Mouse (Mus musculus) embryo, embryonic 9.5 days (tissue): Measurements from ENCODE around the gene Mif4gd.

ENCODE experiments used
- DNase-seq: peaks from one replicate; pipeline ENCODE4 v3.0.0-alpha.2; 2017; ENCODE audit errors: extremely low spot score

Gene Mif4gd

GRCm38 (mm10) chr11:115632862-115633261 lies 20.1 kb upstream of the Mif4gd start:
- DNase-seq, result no peak

- no peak for DNase-seq
These were observed 19.5 kb upstream of the Mif4gd start for GRCm38 (mm10) chr11:115632247-115632646.

- DNase-seq, result peak; percentile 43
These were observed 18.7 kb upstream of the Mif4gd start for GRCm38 (mm10) chr11:115631505-115631890.

GRCm38 (mm10) chr11:115630532-115631504 lies 18.0 kb upstream of the Mif4gd start:
- DNase-seq, result no peak

- DNase-seq, result no peak
These were observed 17.2 kb upstream of the Mif4gd start for GRCm38 (mm10) chr11:115629734-115630531.

- DNase-seq, result no peak
These were observed 15.8 kb upstream of the Mif4gd start for GRCm38 (mm10) chr11:115628465-115629101.

GRCm38 (mm10) chr11:115627705-115628464 lies 15.1 kb upstream of the Mif4gd start, which contains the start of gene Slc25a19:
Gene Slc25a19, minus strand, starts transcription at chr11:115628295.
- peak; percentile 95 for DNase-seq

GRCm38 (mm10) chr11:115626824-115627616 lies 14.3 kb upstream of the Mif4gd start:
- DNase-seq, result no peak

GRCm38 (mm10) chr11:115625877-115626276 lies 13.1 kb upstream of the Mif4gd start:
- DNase-seq, result no peak

- no peak for DNase-seq
These were observed 10.8 kb upstream of the Mif4gd start for GRCm38 (mm10) chr11:115623487-115624070.

GRCm38 (mm10) chr11:115619949-115620348 lies 7.2 kb upstream of the Mif4gd start:
- DNase-seq, result no peak

- no peak for DNase-seq
These were observed 6.2 kb upstream of the Mif4gd start for GRCm38 (mm10) chr11:115618732-115619516.

GRCm38 (mm10) chr11:115618001-115618400 lies 5.2 kb upstream of the Mif4gd start:
- DNase-seq, result no peak

- no peak for DNase-seq
These were observed 4.1 kb upstream of the Mif4gd start for GRCm38 (mm10) chr11:115616893-115617292.

- DNase-seq, result no peak
These were observed 3.6 kb upstream of the Mif4gd start for GRCm38 (mm10) chr11:115616371-115616770.

- DNase-seq, result no peak
These were observed 3.1 kb upstream of the Mif4gd start for GRCm38 (mm10) chr11:115615875-115616274.

- no peak for DNase-seq
These were observed 2.5 kb upstream of the Mif4gd start for GRCm38 (mm10) chr11:115615108-115615825.

GRCm38 (mm10) chr11:115614346-115615107 lies 1.8 kb upstream of the Mif4gd start:
- no peak for DNase-seq
